Mouse (Mus musculus): ENCODE measurements around the gene Npepps.
"Not testable (repeated sequence)": the region's sequence is repeated elsewhere in the genome, so short reads cannot be mapped to it uniquely, and the experiment has no call there.

Gene Npepps

GRCm38 (mm10) chr11:97237976-97238375 is 42.5 kb downstream of the Npepps start:
- DNase-seq (ENCODE audit: low read depth): no peak

- no peak for DNase-seq (ENCODE audit: low read depth)
Measured at GRCm38 (mm10) chr11:97232436-97232835, 48.0 kb downstream of the Npepps start.

- DNase-seq (ENCODE audit: low read depth): no peak
Measured at GRCm38 (mm10) chr11:97229396-97229795, 51.0 kb downstream of the Npepps start.

- DNase-seq (ENCODE audit: low read depth): no peak
Measured at GRCm38 (mm10) chr11:97228985-97229384, 51.5 kb downstream of the Npepps start.

GRCm38 (mm10) chr11:97226131-97226530 is 54.3 kb downstream of the Npepps start:
- no peak for DNase-seq (ENCODE audit: low read depth)

GRCm38 (mm10) chr11:97223485-97223884 is 57.0 kb downstream of the Npepps start:
- DNase-seq (ENCODE audit: low read depth): no peak

- DNase-seq (ENCODE audit: low read depth): no peak
Measured at GRCm38 (mm10) chr11:97221611-97222010, 58.8 kb downstream of the Npepps start.

GRCm38 (mm10) chr11:97220211-97220610 is 60.2 kb downstream of the Npepps start:
- no peak for DNase-seq (ENCODE audit: low read depth)

- DNase-seq (ENCODE audit: low read depth): no peak
Measured at GRCm38 (mm10) chr11:97214411-97214810, 66.0 kb downstream of the Npepps start.

- DNase-seq (ENCODE audit: low read depth): no peak
Measured at GRCm38 (mm10) chr11:97210728-97211400, 69.6 kb downstream of the Npepps start.

- DNase-seq (ENCODE audit: low read depth): no peak
Measured at GRCm38 (mm10) chr11:97207011-97207422, 73.4 kb downstream of the Npepps start.

GRCm38 (mm10) chr11:97199519-97199918 is 80.9 kb downstream of the Npepps start:
- no peak for DNase-seq (ENCODE audit: low read depth)

GRCm38 (mm10) chr11:97198601-97199000 is 81.8 kb downstream of the Npepps start:
- DNase-seq (ENCODE audit: low read depth): no peak

- no peak for DNase-seq (ENCODE audit: low read depth)
Measured at GRCm38 (mm10) chr11:97197021-97197420, 83.4 kb downstream of the Npepps start.

GRCm38 (mm10) chr11:97196541-97196940 is 83.9 kb downstream of the Npepps start:
- DNase-seq (ENCODE audit: low read depth): no peak

GRCm38 (mm10) chr11:97192621-97192951 is 87.9 kb downstream of the Npepps start:
- no peak for DNase-seq (ENCODE audit: low read depth)

GRCm38 (mm10) chr11:97191915-97192620 is 88.4 kb downstream of the Npepps start:
- DNase-seq (ENCODE audit: low read depth): no peak

GRCm38 (mm10) chr11:97190992-97191391 is 89.4 kb downstream of the Npepps start:
- no peak for DNase-seq (ENCODE audit: low read depth)

GRCm38 (mm10) chr11:97189645-97190044 is 90.8 kb downstream of the Npepps start:
- DNase-seq (ENCODE audit: low read depth): not testable (repeated sequence)

GRCm38 (mm10) chr11:97189231-97189630 is 91.2 kb downstream of the Npepps start:
- DNase-seq (ENCODE audit: low read depth): no peak

- DNase-seq (ENCODE audit: low read depth): no peak
Measured at GRCm38 (mm10) chr11:97188643-97188955, 91.8 kb downstream of the Npepps start.

GRCm38 (mm10) chr11:97187764-97188642 is 92.4 kb downstream of the Npepps start, which contains the start of gene Kpnb1:
TSS of gene Kpnb1 (minus strand) at chr11:97187881.
- peak; percentile 95 for DNase-seq (ENCODE audit: low read depth)
